Mouse (Mus musculus): ENCODE data around the gene Olfr114.

Olfr114 gene

DNA sequence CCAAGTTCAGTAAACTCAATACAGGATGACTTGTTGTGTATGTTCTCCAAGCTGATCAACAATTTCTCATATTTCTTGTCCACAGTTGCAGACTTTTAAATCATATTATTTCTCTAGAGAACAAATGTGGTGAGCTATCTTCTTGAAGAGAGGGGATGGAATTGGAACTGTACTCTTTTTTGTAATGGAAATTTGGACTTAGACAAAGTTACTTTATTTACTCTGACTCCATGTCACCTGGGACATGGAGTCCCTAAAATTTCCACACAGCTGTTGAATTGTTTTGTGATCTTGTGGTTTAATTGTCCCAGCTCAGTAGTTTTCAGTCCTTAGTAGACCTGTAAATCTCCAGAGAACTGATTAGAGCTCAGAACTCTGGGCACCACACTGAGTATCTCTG lies at the start of gene Olfr114:
Gene Olfr114 (minus strand): TSS at position 101 of the 400 bp plus-strand sequence.
- no peak for DNase-seq (ENCODE audit: low spot score in 2 of 2)

DNA sequence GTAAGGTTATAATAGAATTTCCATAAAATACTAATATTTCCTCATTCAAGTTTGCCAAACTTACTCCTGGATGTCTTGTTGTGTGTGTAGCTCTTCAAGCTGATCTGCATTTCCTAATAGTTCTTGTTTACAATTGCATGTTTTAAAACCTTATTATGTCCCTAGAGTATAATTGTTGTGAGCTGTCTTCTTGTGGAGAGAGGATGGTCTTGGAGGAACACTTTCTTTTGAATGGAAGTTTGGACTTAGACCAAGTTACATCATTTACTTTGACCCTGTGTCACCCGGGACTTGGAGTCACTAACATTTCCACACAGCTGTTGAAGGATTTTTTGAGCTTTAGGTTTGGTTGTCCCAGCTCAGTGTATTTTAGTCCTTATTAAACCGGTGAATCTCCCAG lies 34.5 kb upstream of the Olfr114 start, which contains the start of the genes Olfr115 and Olfr116:
Gene Olfr115 (minus strand): TSS at position 101 of the 400 bp plus-strand sequence.
Gene Olfr116 (minus strand): TSS at position 191 of the 400 bp plus-strand sequence.
- DNase-seq (ENCODE audit: low spot score in 2 of 2) = no peak

DNA sequence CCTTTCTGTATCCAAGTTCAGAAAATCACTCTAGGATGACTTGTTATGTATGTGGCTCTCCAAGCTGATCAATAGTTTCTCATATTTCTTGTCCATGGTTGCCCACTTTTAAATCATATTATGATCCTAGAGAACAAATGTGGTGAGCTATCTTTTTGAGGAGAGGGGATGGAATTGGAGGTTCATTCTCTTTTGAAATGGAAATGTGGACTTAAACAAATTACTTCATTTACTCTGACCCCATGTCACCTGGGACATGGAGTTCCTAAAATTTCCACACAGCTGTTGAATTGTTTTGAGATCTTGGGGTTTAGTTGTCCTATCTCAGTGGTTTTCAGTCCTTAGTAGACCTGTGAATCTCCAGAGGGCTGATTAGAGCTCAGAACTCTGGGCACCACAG lies 15.0 kb downstream of the Olfr114 start, which contains the start of gene Olfr113:
Gene Olfr113 (minus strand): TSS at position 101 of the 400 bp plus-strand sequence.
- DNase-seq (ENCODE audit: low spot score in 2 of 2) = no peak

DNA sequence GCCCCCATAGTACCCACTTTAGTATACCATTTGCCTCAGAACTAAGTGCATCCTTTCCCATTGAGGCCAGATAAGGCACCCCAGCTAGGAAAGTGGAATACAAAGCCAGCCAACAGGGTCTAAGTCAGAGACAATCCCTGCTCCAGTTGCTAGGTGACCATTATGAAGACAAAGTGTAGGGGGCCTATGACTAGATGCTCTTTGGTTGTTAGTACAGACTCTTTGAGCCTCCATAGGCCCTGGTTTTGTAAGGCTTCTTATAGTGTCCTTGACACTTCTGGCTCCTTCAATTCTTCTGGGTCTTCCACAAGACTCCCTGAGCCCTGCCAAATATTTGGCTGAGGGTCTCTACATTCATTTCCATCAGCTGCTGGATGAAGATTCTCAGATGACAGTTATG lies 23.2 kb downstream of the Olfr114 start, which contains the start of gene Olfr112:
Gene Olfr112 (minus strand): TSS at position 101 of the 400 bp plus-strand sequence.
- DNase-seq (ENCODE audit: low spot score in 2 of 2) = no peak

DNA sequence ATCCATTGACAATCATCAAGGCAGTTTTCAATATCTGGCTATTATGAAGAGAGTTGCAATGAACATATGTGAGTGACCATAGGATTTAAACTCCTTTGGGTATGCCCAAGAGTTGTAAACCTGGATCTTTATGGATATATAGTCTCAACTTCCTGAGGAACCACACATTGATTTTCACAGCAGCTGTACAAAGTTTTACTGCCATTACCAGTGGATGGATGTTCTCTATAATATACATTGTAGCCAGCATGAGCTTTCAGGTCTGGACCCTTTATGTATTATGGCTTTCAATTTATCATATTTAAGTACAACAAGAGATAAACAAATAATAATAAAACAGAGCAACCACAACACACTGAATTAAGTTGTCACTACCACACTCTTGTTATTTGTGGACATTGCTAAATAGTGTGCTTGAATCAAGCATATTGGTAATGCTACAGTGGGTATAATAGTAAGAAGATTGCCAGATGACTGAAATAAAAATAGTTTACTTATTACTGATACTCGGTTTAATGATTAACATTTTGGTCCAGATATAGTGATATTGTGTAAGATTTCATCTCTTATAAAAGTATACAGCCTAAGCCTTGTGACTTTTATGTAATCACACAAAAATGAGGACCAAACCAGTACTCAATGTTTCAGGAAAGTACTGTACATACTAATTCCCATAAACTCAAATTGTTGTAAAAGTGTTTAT lies 33.5 kb downstream of the Olfr114 start:
- DNase-seq (ENCODE audit: low spot score in 2 of 2) = no peak

DNA sequence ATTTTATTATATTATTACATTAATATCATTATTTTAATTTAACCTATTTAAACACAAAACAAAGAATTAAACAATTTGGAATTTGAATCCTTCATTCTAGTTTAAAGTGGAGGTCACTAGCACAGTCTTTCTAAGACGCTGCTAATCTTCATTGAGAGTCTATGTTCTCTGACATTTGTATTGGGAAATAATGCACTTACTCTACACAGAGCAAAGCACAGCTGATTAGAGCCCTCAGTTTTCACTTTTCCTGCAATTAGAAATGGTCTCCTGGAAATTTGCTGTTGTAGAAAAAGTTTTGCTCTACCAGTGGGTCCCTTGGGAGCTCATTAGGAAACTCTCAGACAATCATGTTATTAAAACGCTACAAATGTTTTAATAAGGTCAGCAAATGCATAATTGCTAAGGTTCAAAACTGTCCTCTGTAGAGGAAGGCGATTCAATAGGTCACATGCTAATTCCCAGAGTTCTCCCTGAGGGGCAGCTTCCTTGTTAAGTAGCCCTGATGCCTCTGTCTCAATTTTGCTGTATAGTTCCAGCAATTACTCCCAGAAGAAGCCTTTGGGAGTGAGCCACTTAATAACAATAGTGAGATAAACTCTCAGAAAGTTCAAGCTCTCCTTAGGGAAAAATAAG lies 48.6 kb downstream of the Olfr114 start:
- DNase-seq (ENCODE audit: low spot score in 2 of 2) = no peak

DNA sequence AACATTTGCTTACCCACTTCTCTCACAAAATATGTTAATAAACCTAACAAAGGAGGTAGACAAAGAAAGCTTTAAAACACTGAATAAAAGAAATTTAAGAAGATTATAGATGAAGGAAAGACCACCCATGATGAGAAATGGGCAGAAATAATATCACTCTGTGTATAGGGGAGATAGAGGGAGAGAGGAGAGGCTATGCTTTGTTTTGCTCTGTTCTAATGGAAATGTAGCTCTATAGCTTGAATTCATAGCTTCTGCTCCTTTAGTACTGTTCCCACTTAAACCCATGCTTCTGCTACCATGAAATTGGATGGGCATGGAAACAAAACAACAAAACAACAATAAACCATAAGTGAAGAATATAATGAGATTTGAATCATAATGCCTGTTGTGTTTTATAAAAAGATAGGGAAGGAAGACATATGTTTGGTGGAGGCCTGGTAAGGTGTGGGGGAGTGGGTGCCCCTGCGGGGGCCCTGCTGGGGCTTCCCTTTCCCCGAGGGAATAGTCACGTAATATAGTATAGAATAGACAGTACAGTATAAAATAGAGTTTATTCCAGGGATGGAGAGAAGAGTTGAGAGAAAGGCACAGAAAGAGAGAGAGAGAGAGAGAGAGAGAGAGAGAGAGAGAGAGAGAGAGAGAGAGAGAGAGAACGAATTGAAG lies 51.0 kb downstream of the Olfr114 start:
- DNase-seq (ENCODE audit: low spot score in 2 of 2) = no peak
